20 mouse cellular contexts compared by ENCODE assay signal in the genomic region with DNA sequence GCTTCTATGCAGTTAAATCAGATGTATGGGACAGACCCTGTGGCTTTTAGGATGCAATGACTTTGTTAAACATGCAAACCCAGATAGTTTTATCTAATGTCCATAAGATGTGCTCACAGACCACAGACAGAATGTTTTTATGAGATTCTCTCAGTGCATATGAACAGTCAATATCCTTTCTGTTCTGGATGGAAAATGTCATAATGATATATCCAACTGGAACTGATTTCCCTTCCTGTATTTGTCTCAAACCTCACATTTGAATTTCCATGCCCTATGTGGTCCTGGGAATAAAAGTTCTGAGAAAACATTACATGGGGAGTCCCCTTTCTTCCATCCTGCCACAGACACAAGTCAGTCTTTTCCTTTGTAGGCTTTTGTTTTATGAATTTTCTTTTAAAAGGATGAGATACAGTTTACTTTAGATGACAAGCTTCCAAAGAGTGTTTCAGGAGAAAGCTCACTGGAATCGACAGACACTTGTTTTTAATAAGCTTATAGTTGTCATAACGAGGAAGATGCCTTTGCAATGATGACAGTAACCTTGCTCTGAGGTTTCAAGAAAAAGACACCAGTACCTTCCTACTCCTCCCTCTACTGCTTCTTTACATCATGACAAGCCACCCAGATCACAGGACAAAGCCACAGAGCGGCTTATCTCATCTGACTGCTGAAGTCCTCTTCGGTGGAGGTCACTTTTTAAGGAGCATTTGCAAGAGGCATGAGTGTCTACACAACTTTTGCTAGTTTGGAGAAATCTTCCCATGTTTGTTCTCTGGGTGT. TPM values are rescaled to one million over a fixed set of nuclear protein-coding genes. Genes with fewer than 3 reads are reported as not detected.
DNase-seq lines count a peak whose midpoint lies in the region; ATAC-seq and TF ChIP-seq lines count a peak whose summit lies in the region.
"Had no signal": no experiment of that assay in that cellular context is flagged by ENCODE, and none has a peak within 500 bp of the region (broad histone marks: within the 10 kb centered on the region; RNA-seq: fewer than 3 reads in every experiment).

No protein-coding gene starts in this region.

- peak; percentile 19 for TF ChIP-seq RAD21 in CH12.LX (IDR thresholded peaks at IDR 0.05; ENCODE audit: low read depth, low read length)

- no peaks in the 10 kb centered on the region for H3K36me3 ChIP-seq in lung, embryonic 16.5 days (ENCODE audit: control insufficient read depth, insufficient read depth, low read length)
- no peaks in the 10 kb centered on the region for H3K36me3 ChIP-seq in CH12.LX (replicated peaks in 1 of 2; ENCODE audit: control insufficient read depth in 1 of 2, insufficient read depth in 1 of 2, low read length in 1 of 2)
- H3K36me3 ChIP-seq: G1E had no signal

- no peaks in the 10 kb centered on the region for H3K27me3 ChIP-seq in lung, embryonic 16.5 days (ENCODE audit: control insufficient read depth, insufficient read depth, low read depth, low read length)
- H3K27me3 ChIP-seq in CH12.LX (replicated peaks), result no peaks in the 10 kb centered on the region

- 0 out of 2 replicates have a peak overlapping the region, but pooled peaks have one; percentile 2 for H3K27ac ChIP-seq in lung, embryonic 16.5 days (ENCODE audit: low read length)
- H3K27ac ChIP-seq in CH12.LX (ENCODE audit: insufficient read depth, low read depth), result peak overlapping the region; percentile 97

- peak; percentile 77; the same call in 1 of the 2 replicates for TF ChIP-seq EP300 in CH12.LX (IDR thresholded peaks at IDR 0.05; ENCODE audit: low read length)

- TF ChIP-seq POLR2A in CH12.LX (IDR thresholded peaks at IDR 0.05; ENCODE audit: low read depth, low read length), result 0 out of 2 replicates have a peak, but pooled peaks have one; percentile 27

- no peak overlapping the region for H3K4me3 ChIP-seq in lung, embryonic 16.5 days (ENCODE audit: low read length)
- H3K4me3 ChIP-seq in CH12.LX (replicated peaks in 1 of 3; ENCODE audit: low read depth in 2 of 3, low read length in 2 of 3, poor library complexity in 1 of 3), result no peak overlapping the region

- DNase-seq in lung, postnatal 4 days, result no peak
- peak; percentile 75 for DNase-seq in CH12.LX (ENCODE audit: extremely low read depth)
- no peak for DNase-seq in frontal cortex, adult 2 months (ENCODE audit: extremely low spot score in 1 of 2, low spot score in 1 of 2)
- DNase-seq: adrenal gland, adult 2 months; adrenal gland, adult 8-10 months; adrenal gland, postnatal 10 days; adrenal gland, postnatal 14 days; adrenal gland, postnatal 25 days; adrenal gland, postnatal 36 days; B cell, adult 2 months; cerebellum, adult 11 months; cerebellum, adult 11-12 months; cerebellum, adult 18-20 months; cerebellum, adult 2 months had no signal

- in situ Hi-C loops in CH12.LX (cut with MboI; ENCODE audit: low pct_ligation_motif_present, low pct_unique_long_range_greater_than_20kb, low sequenced_read_pairs), result loop anchor here (5.0 to 10.0 kb wide), 3 partner anchors 56 to 154 kb away; partner anchors contain the start of gene Dusp22

- WGBS in lung, embryonic 16.5 days, result 65% methylated on average over 4 of the region's 4 CpGs

- no peak for ATAC-seq in lung, embryonic 16.5 days (ENCODE audit: low read depth)
- ATAC-seq: activated CD4-positive, CD25-positive, alpha-beta regulatory T cell, adult 4 months; CD4-positive, CD25-positive, alpha-beta regulatory T cell, adult 4 months; Patski had no signal

- no peak overlapping the region for H3K4me2 ChIP-seq in lung, embryonic 16.5 days (ENCODE audit: low read depth, low read length)
- peak overlapping the region; percentile 86; the same call in 1 of the 2 replicates for H3K4me2 ChIP-seq in CH12.LX (ENCODE audit: insufficient read depth, low read depth, poor library complexity, severe bottlenecking)

- 0 out of 2 replicates have a peak, but pooled peaks cover 3% of the 10 kb centered on the region for H3K4me1 ChIP-seq in lung, embryonic 16.5 days (replicated peaks; ENCODE audit: control insufficient read depth, insufficient read depth, low read length)
- H3K4me1 ChIP-seq in CH12.LX (ENCODE audit: control insufficient read depth in 1 of 2, insufficient read depth in 2 of 2), result peaks cover 24 to 71% of the 10 kb centered on the region in 2 experiments

- peak in 1 of 2 experiments; percentile 20; a peak in 1 of 4 replicates for TF ChIP-seq CTCF in CH12.LX (conservative IDR thresholded peaks at IDR 0.05 in 1 of 2, IDR thresholded peaks at IDR 0.05 in 1 of 2; ENCODE audit: low read depth in 2 of 2, low read length in 2 of 2)

- H3K9me3 ChIP-seq in lung, embryonic 16.5 days (ENCODE audit: control insufficient read depth, low read length), result no peaks in the 10 kb centered on the region
- no peaks in the 10 kb centered on the region for H3K9me3 ChIP-seq in CH12.LX (replicated peaks; ENCODE audit: low read length)
- H3K9me3 ChIP-seq: G1E had no signal

- H3K79me2 ChIP-seq in CH12.LX (replicated peaks; ENCODE audit: control insufficient read depth, extremely low read depth, insufficient read depth, poor library complexity, severe bottlenecking), result no peaks in the 10 kb centered on the region

- H3K9ac ChIP-seq in lung, embryonic 16.5 days (ENCODE audit: low read length), result no peak overlapping the region
- peak overlapping the region; percentile 77 for H3K9ac ChIP-seq in CH12.LX (ENCODE audit: insufficient read depth, low read depth)

- dilution Hi-C loops in CH12.LX (cut with MboI; ENCODE audit: extremely low pct_ligation_motif_present, extremely low pct_unique_long_range_greater_than_20kb, low sequenced_read_pairs), result no loop called here

TF ChIP-seq in CH12.LX, 34 proteins besides CTCF, POLR2A, EP300 and RAD21:
- TF ChIP-seq MAX (IDR thresholded peaks at IDR 0.05; ENCODE audit: low read length), result no peak
- peak; percentile 48 for TF ChIP-seq BHLHE40 (IDR thresholded peaks at IDR 0.05; ENCODE audit: low read depth, low read length)
- no peak; the same call in 1 of the 2 replicates for TF ChIP-seq MXI1 (IDR thresholded peaks at IDR 0.05; ENCODE audit: low read depth, low read length)
- peak; percentile 27; the same call in 1 of the 2 replicates for TF ChIP-seq ELF1 (IDR thresholded peaks at IDR 0.05; ENCODE audit: low read depth, low read length)
- TF ChIP-seq CHD1 (IDR thresholded peaks at IDR 0.05; ENCODE audit: low read depth, low read length), result peak; percentile 1; the same call in 1 of the 2 replicates
- TF ChIP-seq SIN3A (IDR thresholded peaks at IDR 0.05; ENCODE audit: low read length), result peak; percentile 46; the same call in 1 of the 2 replicates
- 0 out of 2 replicates have a peak, but pooled peaks have one; percentile 53 for TF ChIP-seq RCOR1 (conservative IDR thresholded peaks at IDR 0.05; ENCODE audit: low read depth, low read length)
- no peak for TF ChIP-seq ZNF384 (IDR thresholded peaks at IDR 0.05; ENCODE audit: low read depth, low read length)
- no peak for TF ChIP-seq ZMIZ1 (IDR thresholded peaks at IDR 0.05; ENCODE audit: low read depth, low read length)
- 0 out of 2 replicates have a peak, but pooled peaks have one; percentile 3 for TF ChIP-seq JUN (IDR thresholded peaks at IDR 0.05; ENCODE audit: insufficient read depth, low read depth, low read length)
- no peak; the same call in 1 of the 2 replicates for TF ChIP-seq JUND (conservative IDR thresholded peaks at IDR 0.05; ENCODE audit: low read depth, low read length)
- TF ChIP-seq GABPA (IDR thresholded peaks at IDR 0.05; ENCODE audit: insufficient replicate concordance, low read depth, low read length), result no peak
- TF ChIP-seq MEF2A (IDR thresholded peaks at IDR 0.05; ENCODE audit: borderline replicate concordance, low read depth, low read length), result peak; percentile 53; the same call in 1 of the 2 replicates
- TF ChIP-seq TCF12 (IDR thresholded peaks at IDR 0.05; ENCODE audit: low read depth, low read length), result peak; percentile 31; the same call in 1 of the 2 replicates
- TF ChIP-seq MAZ (IDR thresholded peaks at IDR 0.05; ENCODE audit: low read depth, low read length), result no peak
- TF ChIP-seq ETS1 (conservative IDR thresholded peaks at IDR 0.05; ENCODE audit: low read depth, low read length), result peak; percentile 52
- TF ChIP-seq IRF4 (IDR thresholded peaks at IDR 0.05; ENCODE audit: low read depth, low read length), result peak; percentile 61; the same call in 1 of the 2 replicates
- TF ChIP-seq TBP (conservative IDR thresholded peaks at IDR 0.05; ENCODE audit: low read depth, low read length), result peak; percentile 75
TF ChIP-seq in CH12.LX: peak in this region for 11.

RNA-seq across cellular contexts. Expression of gene Uqcrfs1, which starts 55.7 kb away (rescaled TPM):
- 196 and 205 TPM in 2 replicates for polyA plus RNA-seq in lung, embryonic 16.5 days (2015; fragmentation: Nextera tagmentation; extraction: Ambion mirVana)
- 154 and 171 TPM in 2 replicates for total RNA-seq in CH12.LX (2012; rRNA removed)
- total RNA-seq in CH12.LX (2014; rRNA removed), result 292 and 297 TPM in 2 replicates
- 169 and 173 TPM in 2 replicates for polyA plus RNA-seq in CH12.LX (2012; ENCODE audit: insufficient read length, low read depth)
- 160 and 177 TPM in 2 replicates for polyA plus RNA-seq in frontal cortex, adult 2 months (2012; rRNA removed)

RNA-seq across cellular contexts. Expression of gene Dusp22, which starts 59.0 kb away (rescaled TPM):
- 23.1 and 23.6 TPM in 2 replicates for polyA plus RNA-seq in lung, embryonic 16.5 days (2015; fragmentation: Nextera tagmentation; extraction: Ambion mirVana)
- total RNA-seq in CH12.LX (2012; rRNA removed) (22.5 and 25.5 TPM in 2 replicates), CH12.LX (2014; rRNA removed) (28.7 and 29.8 TPM in 2 replicates)
- 18.0 and 18.5 TPM in 2 replicates for polyA plus RNA-seq in CH12.LX (2012; ENCODE audit: insufficient read length, low read depth)
- polyA plus RNA-seq in frontal cortex, adult 2 months (2012; rRNA removed), result 26.7 and 27.9 TPM in 2 replicates
- total RNA-seq: MEL had no signal
- polyA plus RNA-seq: G1E had no signal
